Mouse (Mus musculus) cerebellum, adult (tissue): ENCODE measurements at regions not wholly inside any gene's neighbourhood (a gene's known extent, or its start where the extent isn't known, plus 50 kb on each side); places are given as distances from the start of the nearest gene placed in this dataset.

ENCODE experiments used
- ATAC-seq: cut with Nextera tagmentation; 2 replicates; pipeline ENCODE4 v1.9.2; 2017; ENCODE audit warnings: mild to moderate bottlenecking, moderate library complexity, mixed read lengths; ENCODE audit not compliant: insufficient number of reproducible peaks, low FRiP score, low TSS enrichment

- no peak for ATAC-seq
Observed at GRCm38 (mm10) chr17:51408894-51409293, 229.7 kb upstream of the Tbc1d5 start.

DNA sequence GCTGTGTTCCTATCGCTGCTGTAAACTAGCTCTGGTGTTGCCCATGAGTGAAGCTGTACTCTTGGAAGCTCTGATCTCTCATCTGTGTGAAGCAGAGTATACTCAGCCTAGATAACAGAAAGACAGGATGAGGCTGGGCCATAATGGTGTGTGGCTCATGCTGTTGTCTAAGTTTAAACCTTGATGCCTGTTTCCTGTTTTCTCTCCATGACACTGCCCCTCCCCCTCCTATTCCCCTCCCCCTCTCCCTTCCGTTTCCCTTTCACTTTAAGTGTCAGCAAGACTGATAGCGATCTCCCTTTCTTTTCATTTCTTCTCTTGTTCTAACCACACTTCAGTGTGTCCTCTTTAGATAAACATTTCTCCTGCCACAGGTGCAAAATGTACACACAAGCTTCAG lies 229.2 kb upstream of the Tbc1d5 start:
- ATAC-seq: no peak

DNA sequence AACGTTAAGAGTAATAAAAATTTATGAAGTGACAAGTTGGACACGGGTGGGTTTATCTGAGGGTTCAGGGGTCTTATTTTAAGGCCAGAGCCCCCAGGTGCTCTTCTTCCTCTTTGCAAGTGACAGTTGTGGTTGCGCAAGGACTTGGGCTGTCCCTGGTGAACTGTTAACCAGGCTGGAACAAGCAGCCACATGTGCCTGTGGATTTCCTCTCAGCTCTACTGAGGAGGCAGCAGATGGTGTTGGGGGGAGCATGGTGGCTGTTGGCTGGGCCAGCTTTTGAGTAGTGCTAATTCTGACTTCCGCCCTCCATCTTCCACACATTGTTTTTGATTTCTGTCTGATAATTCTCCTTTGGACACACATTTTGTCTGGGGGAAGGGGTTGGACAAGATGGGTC lies 227.9 kb upstream of the Tbc1d5 start:
- ATAC-seq: no peak

- ATAC-seq: no peak
Observed at GRCm38 (mm10) chr17:51405059-51405458, 225.9 kb upstream of the Tbc1d5 start.

- ATAC-seq: no peak
Observed at GRCm38 (mm10) chr17:51397973-51398372, 218.8 kb upstream of the Tbc1d5 start.

- peak; percentile 80; the same call in 1 of the 2 replicates for ATAC-seq
Observed at GRCm38 (mm10) chr17:51393771-51394221, 214.6 kb upstream of the Tbc1d5 start.

GRCm38 (mm10) chr17:51391871-51392270 lies 212.7 kb upstream of the Tbc1d5 start:
- no peak for ATAC-seq

- no peak for ATAC-seq
Observed at GRCm38 (mm10) chr17:51382552-51382951, 203.4 kb upstream of the Tbc1d5 start.

DNA sequence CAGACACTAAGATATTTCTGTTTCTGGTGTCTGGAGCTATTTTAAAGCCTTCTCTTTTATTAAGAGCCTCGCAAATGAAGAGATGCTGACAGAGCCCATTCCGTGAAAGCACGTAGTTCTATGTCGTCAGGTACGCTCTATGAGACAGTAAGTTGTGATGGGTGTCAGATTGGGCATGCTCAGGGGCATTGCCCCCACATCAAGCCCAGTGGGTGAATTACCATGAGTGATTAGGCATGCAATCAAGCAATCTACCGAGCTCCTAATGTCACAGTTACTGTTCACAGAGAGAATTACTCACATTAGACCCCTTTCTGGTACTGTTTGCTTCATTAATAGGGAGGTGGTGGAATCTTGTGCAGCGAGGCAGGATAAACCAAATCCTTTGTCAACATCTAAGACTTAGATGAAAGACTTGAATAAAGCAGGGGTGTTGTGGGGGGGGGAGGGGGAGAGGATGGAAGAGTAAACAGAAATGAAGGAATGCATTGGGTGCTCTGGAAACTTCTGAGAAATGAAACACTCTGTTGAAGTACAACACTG lies 192.9 kb upstream of the Tbc1d5 start:
- ATAC-seq: no peak

DNA sequence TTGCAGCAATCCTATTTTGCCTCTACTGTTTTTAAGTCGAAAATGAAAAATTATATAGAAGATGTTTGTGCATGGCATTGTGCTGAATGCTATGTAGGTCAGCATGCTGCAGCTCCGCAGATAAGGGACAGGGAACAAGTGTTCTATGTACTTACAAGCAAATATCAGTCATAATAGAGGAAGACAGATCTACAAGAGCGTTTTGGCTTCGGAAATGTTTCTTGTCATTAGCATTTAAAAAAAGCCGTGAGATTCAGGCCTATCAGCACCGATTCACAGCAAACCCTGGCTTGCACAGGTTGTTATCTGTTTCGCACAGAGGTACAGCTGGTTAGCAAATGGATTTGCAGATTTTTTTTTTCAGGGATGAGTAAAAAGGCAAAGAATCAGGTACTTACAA lies 191.8 kb upstream of the Tbc1d5 start:
- no peak for ATAC-seq

GRCm38 (mm10) chr17:51370085-51370484 lies 190.9 kb upstream of the Tbc1d5 start:
- ATAC-seq: no peak

GRCm38 (mm10) chr17:51362801-51363200 lies 183.6 kb upstream of the Tbc1d5 start:
- no peak for ATAC-seq

- no peak; the same call in 1 of the 2 replicates for ATAC-seq
Observed at GRCm38 (mm10) chr17:51362271-51362670, 183.1 kb upstream of the Tbc1d5 start.

GRCm38 (mm10) chr17:51358362-51358739 lies 179.2 kb upstream of the Tbc1d5 start:
- ATAC-seq: no peak

- no peak for ATAC-seq
Observed at GRCm38 (mm10) chr17:51357690-51358361, 178.7 kb upstream of the Tbc1d5 start.

DNA sequence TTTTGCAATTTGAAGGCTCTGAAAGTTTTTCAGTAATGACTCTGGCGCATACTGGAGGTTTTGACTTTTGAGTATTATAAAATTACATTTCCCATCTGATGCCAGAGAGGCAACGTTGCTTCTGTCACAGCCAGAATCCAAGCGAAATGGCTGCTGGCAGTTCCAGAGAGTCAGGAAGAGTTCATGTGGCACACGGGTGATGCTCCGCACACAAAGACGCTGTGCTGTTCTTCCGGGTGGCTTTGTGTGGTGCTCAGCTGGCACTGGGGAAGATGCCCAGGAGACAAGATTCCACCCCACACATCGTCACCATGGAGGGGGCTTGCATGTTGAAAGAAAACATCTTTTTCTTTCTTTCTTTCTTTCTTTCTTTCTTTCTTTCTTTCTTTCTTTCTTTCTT lies 177.3 kb upstream of the Tbc1d5 start:
- no peak for ATAC-seq

GRCm38 (mm10) chr17:51321868-51322267 lies 142.7 kb upstream of the Tbc1d5 start:
- ATAC-seq: no peak

DNA sequence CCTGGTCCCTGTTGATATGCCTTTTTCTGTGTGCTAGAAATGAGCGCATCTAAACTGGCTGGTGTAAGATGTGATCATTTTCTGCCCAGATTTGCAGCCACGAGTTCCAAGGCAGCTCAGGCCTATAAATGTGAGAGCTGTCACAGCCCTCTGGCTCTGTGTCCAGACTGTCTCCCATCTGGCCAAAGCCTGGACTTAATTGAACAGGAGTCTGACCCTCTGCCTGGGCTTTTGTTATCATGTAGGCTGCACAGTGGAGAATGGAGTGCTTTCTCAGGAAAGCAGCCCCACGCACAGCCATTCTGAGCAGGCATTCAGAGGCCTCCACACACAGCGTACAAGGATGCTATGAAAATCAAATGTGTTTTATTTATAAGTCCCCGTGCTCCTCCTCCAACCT lies 141.9 kb upstream of the Tbc1d5 start:
- 0 out of 2 replicates have a peak, but pooled peaks have one; percentile 45 for ATAC-seq

DNA sequence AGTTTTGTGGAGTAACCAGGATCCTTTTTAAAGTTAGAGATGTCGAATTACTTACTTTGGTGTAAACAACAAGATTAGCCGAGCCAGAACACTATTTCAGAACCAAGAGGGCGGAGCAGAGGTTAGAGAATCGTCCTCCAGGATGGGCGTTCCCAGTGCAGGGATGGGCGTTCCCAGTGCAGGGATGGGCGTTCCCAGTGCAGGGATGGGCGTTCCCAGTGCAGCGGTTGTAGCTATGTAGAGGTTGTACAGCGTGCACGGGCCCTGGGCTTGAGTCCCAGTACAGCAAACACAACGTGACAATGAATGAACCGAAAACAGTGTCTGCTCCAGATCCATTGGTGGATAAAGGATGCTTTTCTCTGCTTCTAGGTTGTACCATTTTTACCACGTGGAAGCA lies 125.8 kb upstream of the Tbc1d5 start:
- ATAC-seq: no peak

DNA sequence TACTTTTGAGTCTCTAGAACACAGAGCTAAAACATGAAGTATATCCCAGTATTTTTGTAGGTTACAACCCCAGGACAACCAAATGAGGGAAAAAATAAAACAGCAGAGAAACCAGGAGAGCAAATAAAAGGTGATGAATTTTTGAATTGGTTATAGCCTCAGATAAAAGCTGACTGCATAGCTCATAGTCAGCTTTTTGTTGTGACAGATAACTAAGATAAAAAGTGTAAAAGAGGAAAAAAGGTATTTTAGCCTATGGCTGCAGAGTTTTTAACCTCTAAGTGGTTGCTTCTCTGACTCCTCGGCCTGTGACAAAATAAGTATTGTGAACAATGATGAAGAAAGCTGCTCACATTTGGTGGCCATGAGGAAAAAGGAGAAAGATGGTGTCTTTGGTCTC lies 111.6 kb upstream of the Tbc1d5 start:
- no peak for ATAC-seq

- ATAC-seq: no peak
Observed at GRCm38 (mm10) chr17:51288751-51289150, 109.6 kb upstream of the Tbc1d5 start.

GRCm38 (mm10) chr17:51287878-51288277 lies 108.7 kb upstream of the Tbc1d5 start:
- ATAC-seq: no peak
